12 mouse cellular contexts compared by ENCODE assay signal in the genomic region with DNA sequence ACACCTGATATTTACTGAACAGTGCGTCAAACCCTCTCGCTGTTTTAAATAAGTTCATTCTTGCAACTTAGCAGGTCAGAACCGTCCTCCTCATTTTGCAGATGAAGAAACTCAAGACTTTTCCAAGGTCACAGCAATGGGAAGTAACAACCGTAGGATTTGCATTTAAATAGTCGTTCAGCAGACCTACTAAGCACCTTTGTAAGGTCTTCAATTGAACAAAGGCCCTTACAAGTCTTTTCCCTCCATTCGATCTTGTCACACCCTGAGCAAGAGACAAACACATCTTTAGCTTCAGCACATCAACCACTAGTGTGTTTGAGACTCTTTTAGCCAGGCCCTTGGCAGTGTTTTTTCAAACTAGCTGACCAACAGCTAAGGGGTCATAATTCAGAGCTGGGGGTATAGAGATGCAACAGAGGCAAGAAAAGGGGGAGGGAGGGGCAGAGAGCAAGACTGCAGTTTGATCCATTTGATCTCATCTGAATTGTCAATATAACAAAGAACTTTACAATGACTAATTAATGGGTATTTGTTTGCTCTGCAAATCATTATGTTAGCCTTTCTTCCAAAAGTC.
"Had no signal": no experiment of that assay in that cellular context is flagged by ENCODE, and none has a peak within 500 bp of the region (broad histone marks: within the 10 kb centered on the region; RNA-seq: fewer than 3 reads in every experiment).

No protein-coding gene starts in this region.

- H3K27ac ChIP-seq: limb, embryonic 15.5 days; liver, embryonic 13.5 days; lung, embryonic 15.5 days; midbrain, embryonic 13.5 days; neural tube, embryonic 13.5 days had no signal

- H3K9me3 ChIP-seq: limb, embryonic 15.5 days; liver, embryonic 13.5 days; lung, embryonic 15.5 days; midbrain, embryonic 13.5 days; neural tube, embryonic 13.5 days had no signal

- H3K36me3 ChIP-seq: limb, embryonic 15.5 days; liver, embryonic 13.5 days; lung, embryonic 15.5 days; midbrain, embryonic 13.5 days; neural tube, embryonic 13.5 days had no signal

- DNase-seq: kidney, adult 8-10 months; kidney, postnatal 25 days; liver, embryonic 13.5 days; liver, postnatal 0 days; lung, postnatal 14 days; retina, postnatal 1 day; right cerebral cortex, postnatal 14 days had no signal

- ATAC-seq: intestine, postnatal 0 days; midbrain, embryonic 13.5 days had no signal

- H3K27me3 ChIP-seq: limb, embryonic 15.5 days; lung, embryonic 15.5 days; midbrain, embryonic 13.5 days; neural tube, embryonic 13.5 days had no signal
